Mouse (Mus musculus): ENCODE results near the gene Vmn2r4.
"Not testable (repeated sequence)": the region's sequence is repeated elsewhere in the genome, so short reads cannot be mapped to it uniquely, and the experiment has no call there.

DNA sequence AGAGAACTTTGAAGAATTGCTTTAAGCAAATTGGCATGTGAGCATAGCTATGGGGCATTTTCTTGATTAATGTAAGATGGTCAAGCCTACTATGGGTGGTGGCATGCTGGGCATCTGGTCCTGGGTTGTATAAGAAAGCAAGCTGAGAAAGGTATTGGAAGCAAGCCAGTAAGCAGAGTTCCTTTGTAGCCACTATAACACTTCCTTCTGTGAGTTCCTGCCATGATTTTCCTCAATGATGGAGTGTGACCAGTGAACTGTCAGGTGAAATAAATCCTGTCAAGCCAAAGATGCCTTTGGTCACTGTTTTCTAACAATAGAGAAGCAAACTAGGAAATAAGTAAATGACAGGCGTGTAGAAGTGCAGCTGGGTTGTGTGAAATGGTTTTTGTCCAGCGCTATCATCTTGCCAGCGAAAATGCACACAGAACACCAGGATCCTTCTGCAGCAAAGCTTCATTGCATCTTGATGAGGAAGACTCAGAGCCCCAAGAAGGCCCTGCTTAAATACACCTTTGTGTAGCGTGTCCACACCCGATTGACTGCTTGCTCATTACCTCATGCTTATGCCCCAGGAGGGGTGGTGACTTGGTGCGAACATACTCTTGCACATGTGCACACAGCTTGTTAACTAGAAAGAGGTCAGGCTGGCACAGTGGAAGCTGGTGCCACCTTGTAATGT, 13.1 kb upstream of the Vmn2r4 start:
- not testable (repeated sequence) for TF ChIP-seq CTCF (IDR thresholded peaks at IDR 0.05; ENCODE audit: borderline replicate concordance, extremely low read depth, insufficient read depth, insufficient read length); POLR2A (IDR thresholded peaks at IDR 0.05; ENCODE audit: borderline replicate concordance, extremely low read depth, insufficient read depth, insufficient read length, poor library complexity, severe bottlenecking)

Data from brain, embryonic 14.5 days (tissue).